Mouse (Mus musculus): ENCODE measurements around the gene Hunk.

Hunk gene

GRCm38 (mm10) chr16:90390731-90391130, 4.9 kb downstream of the Hunk start:
- DNase-seq (ENCODE audit: extremely low read depth, low read depth), result no peak

- no peak for DNase-seq (ENCODE audit: extremely low read depth, low read depth)
These were observed 8.9 kb downstream of the Hunk start for GRCm38 (mm10) chr16:90394761-90395160.

- DNase-seq (ENCODE audit: extremely low read depth, low read depth), result no peak
These were observed 10.3 kb downstream of the Hunk start for GRCm38 (mm10) chr16:90395996-90396556.

- no peak for DNase-seq (ENCODE audit: extremely low read depth, low read depth)
These were observed 11.1 kb downstream of the Hunk start for GRCm38 (mm10) chr16:90396882-90397281.

GRCm38 (mm10) chr16:90400314-90400713, 14.5 kb downstream of the Hunk start:
- no peak for DNase-seq (ENCODE audit: extremely low read depth, low read depth)

GRCm38 (mm10) chr16:90400906-90401666, 15.3 kb downstream of the Hunk start:
- DNase-seq (ENCODE audit: extremely low read depth, low read depth), result no peak

- no peak for DNase-seq (ENCODE audit: extremely low read depth, low read depth)
These were observed 16.5 kb downstream of the Hunk start for GRCm38 (mm10) chr16:90402292-90402691.

- no peak for DNase-seq (ENCODE audit: extremely low read depth, low read depth)
These were observed 19.4 kb downstream of the Hunk start for GRCm38 (mm10) chr16:90405195-90405594.

GRCm38 (mm10) chr16:90405599-90405998, 19.8 kb downstream of the Hunk start:
- DNase-seq (ENCODE audit: extremely low read depth, low read depth), result no peak

- DNase-seq (ENCODE audit: extremely low read depth, low read depth), result no peak
These were observed 21.9 kb downstream of the Hunk start for GRCm38 (mm10) chr16:90407541-90408289.

GRCm38 (mm10) chr16:90412096-90413082, 26.6 kb downstream of the Hunk start:
- DNase-seq (ENCODE audit: extremely low read depth, low read depth), result no peak

- no peak for DNase-seq (ENCODE audit: extremely low read depth, low read depth)
These were observed 30.8 kb downstream of the Hunk start for GRCm38 (mm10) chr16:90416621-90417020.

GRCm38 (mm10) chr16:90418661-90419060, 32.8 kb downstream of the Hunk start:
- DNase-seq (ENCODE audit: extremely low read depth, low read depth), result no peak

- DNase-seq (ENCODE audit: extremely low read depth, low read depth), result no peak
These were observed 35.3 kb downstream of the Hunk start for GRCm38 (mm10) chr16:90421145-90421544.

- no peak for DNase-seq (ENCODE audit: extremely low read depth, low read depth)
These were observed 35.7 kb downstream of the Hunk start for GRCm38 (mm10) chr16:90421551-90421950.

- DNase-seq (ENCODE audit: extremely low read depth, low read depth), result no peak
These were observed 36.3 kb downstream of the Hunk start for GRCm38 (mm10) chr16:90422108-90422529.

- DNase-seq (ENCODE audit: extremely low read depth, low read depth), result no peak
These were observed 38.1 kb downstream of the Hunk start for GRCm38 (mm10) chr16:90423898-90424297.

- no peak for DNase-seq (ENCODE audit: extremely low read depth, low read depth)
These were observed 38.6 kb downstream of the Hunk start for GRCm38 (mm10) chr16:90424391-90424790.

GRCm38 (mm10) chr16:90426234-90426633, 40.4 kb downstream of the Hunk start:
- DNase-seq (ENCODE audit: extremely low read depth, low read depth), result peak; percentile 35

GRCm38 (mm10) chr16:90427838-90428630, 42.2 kb downstream of the Hunk start:
- DNase-seq (ENCODE audit: extremely low read depth, low read depth), result no peak
